Mouse (Mus musculus) kidney, embryonic 15.5 days (tissue): Measurements from ENCODE around the gene 4930524B15Rik. TPM values are rescaled to one million over a fixed set of nuclear protein-coding genes. Genes with fewer than 3 reads are reported as not detected.
"Not testable (repeated sequence)": the region's sequence is repeated elsewhere in the genome, so short reads cannot be mapped to it uniquely, and the experiment has no call there.

Experiments
- ATAC-seq: fragments of 200-750 bp; cut with Nextera tagmentation; replicated peaks from 2 replicates; pipeline ENCODE4 v1.8.0; 2017; ENCODE audit warnings: moderate TSS enrichment; ENCODE audit not compliant: low FRiP score
- H3K27ac ChIP-seq: fragments of 300-500 bp; sonication (generic); 2 replicates; pipeline ENCODE4 v1.5.1; 2015; ENCODE audit warnings: mild to moderate bottlenecking, inconsistent platforms
- H3K27me3 ChIP-seq: fragments of 300-500 bp; sonication (generic); 2 replicates; pipeline ENCODE4 v1.6.1; 2015; ENCODE audit warnings: inconsistent platforms
- H3K36me3 ChIP-seq: fragments of 300-500 bp; sonication (generic); 2 replicates; pipeline ENCODE4 v1.6.1; 2015; ENCODE audit warnings: inconsistent platforms
- H3K4me1 ChIP-seq: fragments of 300-500 bp; sonication (generic); 2 replicates; pipeline ENCODE4 v1.6.1; 2015; ENCODE audit warnings: inconsistent platforms
- H3K4me2 ChIP-seq: fragments of 300-500 bp; sonication (generic); 2 replicates; pipeline ENCODE4 v1.6.1; 2015; ENCODE audit warnings: moderate library complexity, mild to moderate bottlenecking, inconsistent platforms
- H3K4me3 ChIP-seq: fragments of 300-500 bp; sonication (generic); replicated peaks from 2 replicates; pipeline ENCODE4 v1.5.1; 2015; ENCODE audit warnings: mild to moderate bottlenecking, inconsistent platforms
- H3K9ac ChIP-seq: fragments of 300-500 bp; sonication (generic); 2 replicates; pipeline ENCODE4 v1.6.1; 2015; ENCODE audit warnings: mild to moderate bottlenecking, inconsistent platforms
- H3K9me3 ChIP-seq: fragments of 300-500 bp; sonication (generic); replicated peaks from 2 replicates; pipeline ENCODE4 v1.6.1; 2016; ENCODE audit warnings: inconsistent platforms
- WGBS: fragments of 180-500 bp; shearing (Covaris S2); methylation state at CpG from one replicate; pipeline ENCODE4 v1.1.7; 2015; ENCODE audit warnings: mixed read lengths; 5-methylcytosine and 5-hydroxymethylcytosine counted together
- polyA plus RNA-seq: library from polyadenylated mRNA; unstranded; fragments of >200 nt; fragmentation: Nextera tagmentation; extraction: Ambion mirVana; gene quantifications from 2 replicates; pipeline ENCODE4 v1.2.1, GENCODE M21; 2015

Gene 4930524B15Rik
- polyA plus RNA-seq, 1 experiment from 2014 or later = 0.12 TPM

DNA sequence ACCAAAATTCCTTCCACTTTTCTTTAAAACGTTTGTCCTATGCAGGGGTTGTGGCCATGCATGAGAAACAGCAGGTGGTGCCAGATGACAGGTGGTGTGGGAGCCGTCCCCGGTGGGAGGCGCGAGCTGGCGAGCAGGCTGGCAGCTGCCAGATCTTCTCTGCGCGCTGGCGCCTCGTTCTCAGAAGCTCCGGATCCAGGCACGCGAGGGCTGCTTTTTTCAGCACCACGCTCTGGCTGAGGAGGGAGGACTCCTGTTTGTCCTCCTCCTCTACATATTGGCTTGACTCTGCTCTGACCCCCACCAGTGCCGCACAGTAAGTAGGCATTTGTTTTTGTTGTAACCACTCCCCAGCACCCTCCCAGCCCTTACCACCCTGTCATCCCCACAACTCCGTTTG is 34.9 kb downstream of the 4930524B15Rik start, which contains the start of gene Nsg2:
Nsg2 (plus strand) TSS at position 183 of the 400 bp plus-strand sequence.
- peak within 1 kb of the TSS; percentile 59 for H3K4me2 ChIP-seq
- H3K9me3 ChIP-seq = no peaks in the 10 kb centered on the region
- peak within 1 kb of the TSS; percentile 34 for H3K4me3 ChIP-seq
- peaks cover 31% of the 10 kb centered on the region for H3K4me1 ChIP-seq
- peaks cover 7% of the 10 kb centered on the region; the same call in 1 of the 2 replicates for H3K27me3 ChIP-seq
- 0 out of 2 replicates have a peak within 1 kb of the TSS, but pooled peaks have one; percentile 15 for H3K9ac ChIP-seq
- H3K27ac ChIP-seq = no peak within 1 kb of the TSS
- under 1% methylated on average over 16 of the region's 16 CpGs for WGBS
- ATAC-seq = peak; percentile 96
- H3K36me3 ChIP-seq = no peaks in the 10 kb centered on the region

DNA sequence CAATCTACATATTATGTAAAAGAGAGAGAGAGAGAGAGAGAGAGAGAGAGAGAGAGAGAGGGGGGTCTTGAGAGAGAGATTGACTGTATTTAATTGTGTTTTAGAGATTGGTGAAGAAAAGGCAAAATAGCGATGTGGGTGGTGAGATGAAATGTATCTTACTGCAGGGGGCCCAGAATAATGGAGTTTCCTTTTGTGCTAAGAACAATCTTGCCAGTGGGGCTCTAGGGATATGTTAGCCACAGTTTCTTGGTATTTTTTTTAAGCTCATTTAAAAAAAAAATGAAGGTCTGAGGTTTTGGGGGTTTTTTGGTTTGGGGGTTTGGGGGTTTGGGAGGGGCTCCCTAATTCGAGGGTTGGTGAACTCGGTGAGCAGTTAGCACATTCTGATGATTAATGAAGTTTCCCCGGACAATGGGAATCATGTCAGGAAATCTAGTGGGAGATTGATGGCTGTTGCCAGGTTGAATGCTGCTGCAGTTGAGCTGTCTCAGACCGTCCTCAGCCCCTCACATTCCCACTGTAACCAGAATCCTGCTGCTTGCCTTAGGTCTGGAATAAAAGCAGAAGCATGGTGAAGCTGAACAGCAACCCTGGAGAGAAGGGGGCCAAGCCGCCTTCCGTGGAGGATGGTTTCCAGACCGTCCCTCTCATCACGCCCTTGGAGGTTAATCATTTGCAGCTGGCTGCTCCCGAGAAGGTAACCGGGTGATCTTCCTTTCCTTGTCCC is 36.0 kb downstream of the 4930524B15Rik start:
- H3K4me3 ChIP-seq = peak overlapping the region; percentile 12; the same call in 1 of the 2 replicates
- H3K9ac ChIP-seq = no peak overlapping the region
- 4% methylated on average over 11 of the region's 11 CpGs for WGBS
- ATAC-seq = 0 out of 2 replicates have a peak, but pooled peaks have one; percentile 22
- peaks cover 7% of the 10 kb centered on the region; the same call in 1 of the 2 replicates for H3K27me3 ChIP-seq
- H3K36me3 ChIP-seq = no peaks in the 10 kb centered on the region
- peak overlapping the region; percentile 37 for H3K4me2 ChIP-seq
- no peaks in the 10 kb centered on the region for H3K9me3 ChIP-seq
- H3K27ac ChIP-seq = no peak overlapping the region
- peaks cover 31% of the 10 kb centered on the region for H3K4me1 ChIP-seq

DNA sequence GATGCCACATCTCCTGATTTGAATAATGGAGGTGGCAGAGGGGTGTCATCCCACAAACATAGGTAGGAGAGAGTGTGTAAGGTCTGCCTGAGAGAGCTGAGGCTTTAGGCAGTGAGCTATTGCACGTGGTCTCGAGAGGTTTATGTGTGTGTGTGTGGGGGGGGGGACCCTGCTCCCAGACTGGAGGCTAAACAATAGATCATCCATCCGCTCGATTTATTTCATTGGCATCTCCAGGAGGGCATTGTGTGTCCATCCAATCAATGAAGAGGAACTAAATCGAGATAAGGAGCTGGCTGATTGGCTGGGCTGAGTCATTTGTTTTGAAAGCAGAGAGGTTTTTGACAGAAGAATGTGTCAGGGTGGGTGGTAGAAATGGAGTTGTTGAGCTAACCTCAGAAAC is 37.3 kb downstream of the 4930524B15Rik start:
- WGBS = 12% methylated on average over 5 of the region's 5 CpGs
- Histone ChIP-seq H3K27me3 (peaks cover 7% of the 10 kb centered on the region; the same call in 1 of the 2 replicates), H3K9ac (no peak overlapping the region), H3K9me3 (no peaks in the 10 kb centered on the region), H3K4me3 (0 out of 2 replicates have a peak overlapping the region, but pooled peaks have one; percentile 10), H3K4me1 (peaks cover 31% of the 10 kb centered on the region), H3K4me2 (0 out of 2 replicates have a peak overlapping the region, but pooled peaks have one; percentile 37), H3K36me3 (no peaks in the 10 kb centered on the region), H3K27ac (no peak overlapping the region)
- no peak for ATAC-seq

DNA sequence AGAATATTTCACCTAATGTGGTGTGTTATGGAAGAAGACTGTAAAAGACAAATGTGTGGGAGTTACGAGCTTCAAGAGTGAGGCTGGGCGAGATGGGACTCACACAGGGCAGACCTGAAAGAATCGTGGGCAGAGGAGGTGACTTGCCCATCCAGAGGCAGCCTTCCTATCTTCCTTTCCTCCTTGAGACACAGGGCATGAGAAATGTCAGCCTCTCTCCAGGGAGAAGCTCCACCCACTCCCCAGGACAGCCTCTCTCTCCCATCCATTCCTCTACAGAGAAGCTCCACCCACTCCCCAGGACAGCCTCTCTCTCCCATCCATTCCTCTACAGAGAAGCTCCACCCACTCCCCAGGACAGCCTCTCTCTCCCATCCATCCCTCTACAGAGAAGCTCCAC is 42.7 kb downstream of the 4930524B15Rik start:
- H3K4me3 ChIP-seq, H3K36me3 ChIP-seq, ATAC-seq, H3K9me3 ChIP-seq, H3K27me3 ChIP-seq, H3K4me2 ChIP-seq, H3K9ac ChIP-seq, H3K27ac ChIP-seq: not testable (repeated sequence)
- WGBS = 86% methylated on average over 3 of the region's 3 CpGs
- H3K4me1 ChIP-seq = peaks cover 15% of the 10 kb centered on the region

DNA sequence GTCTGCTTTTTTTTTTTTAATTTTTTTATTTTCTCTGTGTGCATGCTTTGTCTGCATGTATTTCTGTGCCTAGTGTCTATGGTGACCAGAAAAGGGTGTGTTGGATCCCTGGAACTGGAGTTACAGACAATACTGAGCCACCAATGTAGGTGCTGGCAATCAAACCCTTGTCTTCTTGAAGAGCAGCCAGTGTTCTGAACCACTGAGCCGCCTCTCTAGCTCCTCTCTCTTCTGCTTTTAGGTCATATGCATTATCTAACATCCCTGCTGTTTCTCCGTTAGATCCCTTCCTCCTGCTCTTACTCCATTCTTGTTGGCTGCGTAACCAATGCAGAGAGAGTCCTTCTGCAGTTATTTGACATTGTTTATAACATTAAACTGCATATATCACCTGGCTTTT is 43.5 kb downstream of the 4930524B15Rik start:
- no peaks in the 10 kb centered on the region for H3K36me3 ChIP-seq
- H3K9ac ChIP-seq = no peak overlapping the region
- no peak overlapping the region for H3K4me3 ChIP-seq
- peaks cover 14% of the 10 kb centered on the region for H3K4me1 ChIP-seq
- ATAC-seq = no peak
- no peak overlapping the region for H3K27ac ChIP-seq
- H3K27me3 ChIP-seq = no peaks in the 10 kb centered on the region
- H3K4me2 ChIP-seq = no peak overlapping the region
- WGBS = 90% methylated on average over 3 of the region's 3 CpGs
- H3K9me3 ChIP-seq = no peaks in the 10 kb centered on the region

DNA sequence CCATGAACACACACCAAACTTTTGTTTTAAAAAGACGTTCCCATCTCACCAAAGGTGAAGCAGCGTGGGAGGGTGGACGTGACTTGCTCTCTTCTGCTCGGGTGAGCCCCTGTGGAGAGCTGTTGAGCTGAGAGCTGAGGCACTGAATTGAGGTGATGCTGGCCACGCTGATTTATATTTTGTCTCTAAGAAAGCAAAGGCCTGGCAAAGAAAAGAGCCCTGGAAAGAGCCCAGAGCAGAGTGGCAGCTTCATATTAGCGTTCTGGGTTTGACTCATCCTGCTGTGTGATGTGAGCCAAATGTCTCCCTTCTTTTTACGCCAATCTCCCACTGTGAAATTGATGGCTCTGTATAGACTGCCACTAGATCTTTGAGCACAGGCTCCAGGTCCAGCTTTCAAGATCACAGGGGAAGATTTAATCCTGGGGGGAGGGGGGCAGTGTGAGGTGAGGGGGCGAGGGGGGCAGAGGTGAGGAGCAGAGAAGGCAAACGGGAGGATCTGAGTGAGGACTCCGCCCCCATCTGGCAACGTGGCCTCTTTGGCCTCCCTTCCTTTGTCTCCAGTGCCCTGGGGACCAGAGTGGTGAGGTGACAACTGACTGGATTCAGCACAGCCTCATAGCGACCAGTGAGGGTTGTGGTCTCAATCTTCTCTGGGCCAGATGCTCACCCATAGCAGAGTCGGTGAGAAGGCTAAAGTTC is 44.7 kb downstream of the 4930524B15Rik start:
- Histone ChIP-seq H3K4me3 (no peak overlapping the region), H3K9me3 (no peaks in the 10 kb centered on the region), H3K27ac (no peak overlapping the region), H3K4me2 (no peak overlapping the region), H3K27me3 (no peaks in the 10 kb centered on the region), H3K9ac (no peak overlapping the region), H3K36me3 (no peaks in the 10 kb centered on the region), H3K4me1 (peaks cover 14% of the 10 kb centered on the region)
- ATAC-seq = no peak
- WGBS = 27% methylated on average over 13 of the region's 13 CpGs

DNA sequence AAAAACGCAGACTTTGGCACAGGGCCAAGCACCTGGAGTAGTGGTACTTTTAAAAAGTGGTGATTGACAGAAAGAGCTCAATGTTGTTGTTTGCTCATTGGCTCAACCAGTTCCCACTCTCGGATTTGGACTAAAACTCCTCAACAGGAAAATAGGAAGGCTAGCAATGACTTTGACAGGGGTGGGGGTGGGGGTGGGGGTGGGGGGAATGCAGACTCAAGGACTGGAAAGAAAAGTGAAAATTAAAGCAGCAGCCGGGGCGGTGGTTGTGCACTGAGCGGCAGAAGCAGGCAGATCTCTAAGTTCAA is 45.2 kb downstream of the 4930524B15Rik start:
- WGBS = 66% methylated on average over 5 of the region's 5 CpGs
- Histone ChIP-seq H3K9ac (no peak overlapping the region), H3K27ac (no peak overlapping the region), H3K36me3 (no peaks in the 10 kb centered on the region), H3K27me3 (no peaks in the 10 kb centered on the region), H3K4me1 (peaks cover 14% of the 10 kb centered on the region), H3K4me3 (no peak overlapping the region), H3K9me3 (no peaks in the 10 kb centered on the region), H3K4me2 (no peak overlapping the region)
- ATAC-seq = no peak

DNA sequence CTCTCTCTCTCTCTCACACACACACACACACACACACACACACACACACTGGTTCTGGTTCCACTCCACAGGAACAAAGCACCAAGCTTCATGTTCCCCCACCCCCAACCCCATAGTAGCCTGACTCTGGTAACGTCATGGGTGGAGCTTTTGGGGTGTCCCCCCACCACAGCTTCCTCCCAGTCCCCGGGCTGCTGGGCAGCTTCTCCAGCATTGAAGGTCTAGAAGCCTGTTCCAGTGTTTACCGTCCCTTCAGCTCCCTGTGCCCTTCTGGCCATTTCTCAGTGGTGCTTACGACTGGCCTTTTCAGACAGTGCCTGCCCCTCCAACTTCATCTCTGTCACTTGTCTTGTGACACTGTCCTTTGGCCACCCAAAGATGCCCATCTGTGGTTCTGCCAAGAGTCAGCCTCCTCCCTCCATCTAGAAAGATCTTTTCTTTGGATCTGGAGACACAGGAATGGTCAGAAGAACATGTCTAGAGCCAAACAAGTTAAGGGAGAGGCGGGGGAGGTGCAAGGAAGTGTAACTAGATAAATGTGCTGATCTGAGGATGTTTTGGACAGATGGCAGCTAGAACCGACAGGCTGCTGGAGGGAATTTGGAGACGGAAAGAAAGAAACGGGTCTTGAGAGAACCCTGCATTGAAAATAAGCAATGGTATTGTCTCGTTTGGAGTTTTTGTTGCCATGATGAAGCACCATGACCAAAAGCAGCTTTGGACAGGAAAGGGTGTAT is 46.6 kb downstream of the 4930524B15Rik start:
- Histone ChIP-seq H3K4me1 (peaks cover 14% of the 10 kb centered on the region), H3K4me2 (no peak overlapping the region), H3K9me3 (no peaks in the 10 kb centered on the region), H3K4me3 (no peak overlapping the region), H3K27me3 (no peaks in the 10 kb centered on the region), H3K36me3 (no peaks in the 10 kb centered on the region), H3K9ac (no peak overlapping the region), H3K27ac (0 out of 2 replicates have a peak overlapping the region, but pooled peaks have one; percentile 18)
- 65% methylated on average over 9 of the region's 9 CpGs for WGBS
- ATAC-seq = no peak

DNA sequence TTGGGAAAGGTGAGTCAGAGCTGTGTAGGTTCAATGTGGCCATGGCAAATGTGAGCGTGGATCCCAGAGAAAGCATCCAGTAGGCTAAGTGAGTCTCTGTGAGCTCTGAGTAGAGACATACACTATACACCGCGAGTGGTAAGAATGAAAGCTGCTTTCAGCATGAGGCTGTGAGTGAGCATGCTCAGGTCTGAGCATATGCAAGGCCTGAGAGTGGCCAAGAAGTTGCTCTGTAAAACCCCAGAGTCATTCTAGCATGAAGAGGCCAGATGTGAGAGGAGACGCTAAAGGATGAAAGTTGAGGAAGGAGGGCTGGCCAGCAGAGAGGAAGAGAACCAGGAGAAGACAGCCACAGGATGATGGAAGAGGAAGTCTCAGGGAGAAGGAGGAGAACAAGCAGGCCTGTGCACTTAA is 47.6 kb downstream of the 4930524B15Rik start:
- Histone ChIP-seq H3K27ac (0 out of 2 replicates have a peak overlapping the region, but pooled peaks have one; percentile 18), H3K9ac (no peak overlapping the region), H3K36me3 (no peaks in the 10 kb centered on the region), H3K4me2 (no peak overlapping the region), H3K4me1 (peaks cover 14% of the 10 kb centered on the region), H3K4me3 (no peak overlapping the region), H3K27me3 (no peaks in the 10 kb centered on the region), H3K9me3 (no peaks in the 10 kb centered on the region)
- peak; percentile 29; the same call in 1 of the 2 replicates for ATAC-seq
- 76% methylated on average over 4 of the region's 4 CpGs for WGBS

DNA sequence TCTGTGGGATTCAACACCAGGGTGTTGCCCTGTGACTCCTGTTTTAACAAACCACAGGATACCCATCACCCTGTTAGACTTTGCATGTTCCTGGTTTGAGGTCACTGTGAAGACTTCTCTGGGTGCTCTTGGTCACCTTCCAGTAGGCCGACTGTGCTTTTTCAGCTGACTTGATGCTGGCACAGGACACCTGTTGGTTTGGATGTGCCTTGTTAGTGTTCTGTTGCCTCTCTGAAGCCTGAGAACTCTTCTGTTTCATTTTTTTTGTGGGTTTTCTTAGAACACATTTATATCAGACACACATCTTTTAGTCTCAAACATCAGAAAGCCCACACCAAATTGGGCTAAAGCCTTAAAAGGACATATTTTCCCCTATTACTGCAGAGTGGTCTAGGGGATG is 48.2 kb downstream of the 4930524B15Rik start:
- H3K9me3 ChIP-seq = no peaks in the 10 kb centered on the region
- H3K4me1 ChIP-seq = peaks cover 16% of the 10 kb centered on the region
- H3K36me3 ChIP-seq = no peaks in the 10 kb centered on the region
- no peak overlapping the region for H3K27ac ChIP-seq
- H3K4me2 ChIP-seq = no peak overlapping the region
- ATAC-seq = no peak
- no peak overlapping the region for H3K4me3 ChIP-seq
- 94% methylated on average over 1 of the region's 1 CpGs for WGBS
- no peaks in the 10 kb centered on the region for H3K27me3 ChIP-seq
- H3K9ac ChIP-seq = no peak overlapping the region

DNA sequence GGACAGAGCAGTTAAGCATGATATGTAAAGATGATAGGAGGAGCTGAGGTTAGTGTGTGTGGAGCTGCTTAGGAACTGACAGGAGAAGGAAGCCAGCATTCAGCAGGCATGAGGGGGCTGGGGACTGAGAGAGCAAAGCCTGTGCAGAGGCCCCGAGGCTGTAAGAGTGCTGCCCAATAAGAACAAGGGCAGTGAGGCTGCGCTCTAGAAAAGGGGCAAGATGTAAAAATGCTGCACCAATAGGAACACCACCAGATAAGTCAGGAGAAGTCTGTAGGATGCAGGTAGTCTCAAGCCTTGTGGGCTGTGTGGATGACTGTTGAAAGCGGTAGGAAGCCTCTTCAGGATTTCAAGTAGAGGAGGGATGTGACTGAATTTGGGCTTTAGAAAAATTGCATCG is 52.8 kb downstream of the 4930524B15Rik start:
- Histone ChIP-seq H3K36me3 (no peaks in the 10 kb centered on the region), H3K4me3 (no peak overlapping the region), H3K9ac (no peak overlapping the region), H3K4me2 (no peak overlapping the region), H3K4me1 (peaks cover 11% of the 10 kb centered on the region), H3K27me3 (no peaks in the 10 kb centered on the region), H3K27ac (no peak overlapping the region), H3K9me3 (no peaks in the 10 kb centered on the region)
- WGBS = 55% methylated on average over 4 of the region's 4 CpGs
- no peak for ATAC-seq
